Mouse (Mus musculus): ENCODE results near the gene Mgrn1.

Mgrn1 gene

GRCm38 (mm10) chr16:4879101-4879707 lies 6.8 kb upstream of the Mgrn1 start:
- in situ Hi-C loops (cut with MboI), result no loop called here

DNA sequence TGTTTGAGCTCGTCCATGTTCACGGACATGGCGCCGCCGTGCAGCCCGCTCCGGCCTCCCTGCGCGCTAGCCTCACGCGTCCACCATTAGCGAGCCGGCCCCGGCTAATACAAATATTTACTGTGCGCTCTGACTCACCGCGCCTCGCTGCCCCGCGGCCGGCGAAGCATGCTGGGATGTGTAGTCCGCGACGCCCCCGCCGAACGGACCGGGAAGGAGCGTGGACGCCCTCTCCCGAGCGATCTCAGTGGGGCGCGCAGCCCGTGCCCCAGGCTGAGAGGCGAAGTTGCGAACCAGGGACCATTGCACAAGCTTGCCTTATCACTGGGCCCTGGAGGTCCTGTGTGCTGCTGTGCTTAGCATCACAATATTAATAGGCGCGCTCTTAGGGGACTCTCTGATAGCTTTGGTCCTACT lies 6.3 kb upstream of the Mgrn1 start:
- in situ Hi-C loops (cut with MboI), result no loop called here

- in situ Hi-C loops (cut with MboI), result no loop called here
These were observed 5.8 kb upstream of the Mgrn1 start, which contains the start of gene Ubald1 for GRCm38 (mm10) chr16:4880136-4880825. Gene Ubald1, minus strand, starts transcription at chr16:4880315.

GRCm38 (mm10) chr16:4881400-4882351 lies 4.4 kb upstream of the Mgrn1 start:
- in situ Hi-C loops (cut with MboI), result no loop called here

GRCm38 (mm10) chr16:4884930-4885329 lies 1.1 kb upstream of the Mgrn1 start:
- in situ Hi-C loops (cut with MboI), result no loop called here

DNA sequence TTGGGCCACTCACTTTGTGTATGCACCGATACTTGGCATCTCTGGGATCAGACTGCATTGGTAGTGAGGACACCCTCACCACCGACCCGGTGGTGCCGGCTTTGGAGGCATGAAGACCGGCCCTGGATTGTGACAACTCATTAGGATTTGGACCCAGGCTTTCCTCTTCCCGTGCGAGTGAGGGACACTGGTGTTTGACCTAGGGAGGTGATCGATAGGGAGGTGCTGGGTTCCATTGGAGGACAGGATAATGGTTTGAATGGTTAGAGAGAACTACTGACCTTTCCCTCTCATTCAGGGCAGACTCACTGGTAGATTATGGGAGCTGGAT lies 606 bp downstream of the Mgrn1 start:
- in situ Hi-C loops (cut with MboI), result no loop called here

- in situ Hi-C loops (cut with MboI), result no loop called here
These were observed 4.2 kb downstream of the Mgrn1 start for GRCm38 (mm10) chr16:4890201-4890709.

DNA sequence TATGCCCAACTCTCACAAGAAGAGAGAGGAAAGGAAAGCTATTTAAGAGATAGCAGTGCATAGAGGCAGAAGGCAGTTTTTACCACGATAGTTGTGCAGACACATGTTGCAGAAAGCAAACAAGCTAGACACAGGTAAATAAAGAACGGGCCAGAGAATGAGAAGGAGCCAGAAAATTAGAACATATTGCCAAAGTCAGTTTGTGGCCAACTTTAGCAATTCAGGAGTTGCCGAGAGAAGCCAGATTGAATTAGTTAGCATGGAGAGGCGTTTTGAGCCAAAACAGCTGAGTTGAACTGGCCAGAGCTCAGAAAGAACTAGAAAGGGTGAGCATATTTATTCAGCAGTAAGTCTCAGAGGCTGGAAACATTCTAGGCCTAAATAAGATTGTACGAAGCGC lies 6.1 kb downstream of the Mgrn1 start:
- in situ Hi-C loops (cut with MboI), result no loop called here

- in situ Hi-C loops (cut with MboI), result no loop called here
These were observed 8.3 kb downstream of the Mgrn1 start for GRCm38 (mm10) chr16:4894201-4894908.

GRCm38 (mm10) chr16:4896249-4897027 lies 10.4 kb downstream of the Mgrn1 start:
- in situ Hi-C loops (cut with MboI), result no loop called here

DNA sequence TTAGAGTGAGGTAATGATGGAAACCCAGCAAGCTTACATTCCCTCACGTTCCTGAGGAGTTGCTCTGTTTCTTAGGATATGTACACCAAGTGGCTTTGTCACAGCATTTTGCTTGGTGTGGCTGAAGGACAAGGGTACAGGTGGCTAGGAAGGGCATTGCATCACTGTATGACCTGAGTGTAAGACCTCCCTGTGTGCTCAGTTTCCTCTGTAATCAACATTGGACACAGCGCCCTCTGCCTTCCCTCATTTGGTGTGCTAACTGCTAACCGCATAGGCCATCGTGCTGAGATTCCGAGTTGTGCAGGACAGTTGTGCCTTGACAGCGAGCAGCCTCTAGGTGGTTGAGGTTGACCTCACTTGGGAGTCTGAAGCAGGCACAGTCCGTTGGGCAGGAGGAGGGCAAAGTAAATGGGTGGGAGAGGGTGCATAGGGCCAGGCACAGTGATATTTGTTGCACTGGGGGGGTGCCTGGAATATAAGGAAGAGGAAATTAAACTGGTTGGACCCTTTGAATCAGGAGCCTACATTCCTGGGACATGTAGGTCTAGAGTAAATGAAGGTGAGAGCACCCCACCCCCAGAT lies 11.2 kb downstream of the Mgrn1 start:
- in situ Hi-C loops (cut with MboI), result no loop called here

- in situ Hi-C loops (cut with MboI), result no loop called here
These were observed 12.8 kb downstream of the Mgrn1 start for GRCm38 (mm10) chr16:4898881-4899280.

DNA sequence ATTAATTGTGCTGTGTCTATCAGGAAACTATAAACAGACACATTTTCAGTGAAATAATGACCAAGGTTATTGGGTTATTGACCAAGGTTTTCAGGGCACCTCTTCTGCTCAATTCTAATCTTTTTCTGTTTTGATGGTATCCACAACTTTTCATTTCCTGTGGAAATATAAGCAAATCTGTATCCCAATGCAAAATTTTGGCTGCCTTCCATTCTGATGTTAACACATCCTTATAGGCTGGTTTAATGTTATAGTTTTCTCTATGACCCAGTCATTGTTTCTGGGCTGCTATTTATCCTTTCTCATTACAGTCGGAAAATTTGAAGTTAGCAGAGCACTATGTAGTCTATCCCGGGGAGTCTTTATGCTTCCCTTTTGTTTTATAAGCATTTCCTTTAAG lies 13.7 kb downstream of the Mgrn1 start:
- in situ Hi-C loops (cut with MboI), result no loop called here

DNA sequence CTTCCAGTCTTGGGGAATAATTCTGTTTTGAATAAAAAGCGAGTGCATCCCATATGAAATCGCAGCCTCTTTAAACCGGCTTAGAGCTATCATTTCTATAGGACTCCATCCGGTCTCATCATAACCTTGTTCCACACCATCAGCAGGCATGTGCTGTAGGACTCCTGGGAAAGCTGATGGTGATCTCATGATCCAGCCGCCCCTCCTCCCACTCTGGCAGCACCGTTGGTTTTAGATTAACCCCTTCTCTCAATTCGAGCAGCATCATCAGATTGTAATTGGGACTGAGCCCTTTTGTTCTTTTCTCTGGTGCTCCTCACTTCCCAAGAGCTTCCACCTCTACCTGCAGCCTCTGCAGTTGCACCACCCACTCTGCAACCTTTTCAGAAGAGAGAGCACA lies 15.1 kb downstream of the Mgrn1 start:
- in situ Hi-C loops (cut with MboI), result no loop called here

- in situ Hi-C loops (cut with MboI), result no loop called here
These were observed 16.3 kb downstream of the Mgrn1 start for GRCm38 (mm10) chr16:4902390-4902789.

- in situ Hi-C loops (cut with MboI), result no loop called here
These were observed 17.5 kb downstream of the Mgrn1 start for GRCm38 (mm10) chr16:4903491-4904102.

GRCm38 (mm10) chr16:4904878-4905277 lies 18.8 kb downstream of the Mgrn1 start:
- in situ Hi-C loops (cut with MboI), result no loop called here

GRCm38 (mm10) chr16:4905591-4905990 lies 19.5 kb downstream of the Mgrn1 start:
- in situ Hi-C loops (cut with MboI), result no loop called here

GRCm38 (mm10) chr16:4906559-4906958 lies 20.5 kb downstream of the Mgrn1 start:
- in situ Hi-C loops (cut with MboI), result no loop called here

- in situ Hi-C loops (cut with MboI), result no loop called here
These were observed 21.3 kb downstream of the Mgrn1 start for GRCm38 (mm10) chr16:4907386-4907785.

All from mature B cell (primary cell).